Mouse (Mus musculus): ENCODE measurements around the gene Foxi1. TPM values are rescaled to one million over a fixed set of nuclear protein-coding genes. Genes with fewer than 3 reads are reported as not detected.

The Foxi1 gene
- polyA plus RNA-seq, 1 experiment from 2014 or later, result not detected

DNA sequence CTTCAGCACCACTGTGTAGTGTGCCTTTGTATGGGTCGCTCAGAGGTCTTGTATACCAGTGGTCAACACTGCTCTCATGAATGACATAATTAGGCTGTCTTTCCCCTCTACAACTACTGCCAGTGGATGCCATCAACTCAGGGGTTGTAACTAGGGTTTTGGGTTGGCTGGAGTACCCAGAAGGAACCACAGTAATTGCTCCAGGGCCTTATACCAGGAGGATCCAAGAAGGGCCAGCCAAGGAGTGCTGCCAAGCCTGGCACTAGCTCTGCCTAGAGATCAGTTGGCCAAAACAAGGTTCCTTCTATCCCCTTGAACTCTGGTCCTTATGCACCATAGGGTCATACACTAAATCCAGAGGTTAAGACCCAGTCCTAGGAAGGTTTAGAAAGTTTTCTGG is 31.5 kb downstream of the Foxi1 start:
- no peak for ATAC-seq (ENCODE audit: low FRiP score, low TSS enrichment)
- Histone ChIP-seq H3K27ac (replicated peaks) (no peak overlapping the region), H3K4me1 (replicated peaks; ENCODE audit: control insufficient read depth, insufficient read depth) (no peaks in the 10 kb centered on the region), H3K4me2 (replicated peaks; ENCODE audit: low read depth) (no peak overlapping the region), H3K9ac (ENCODE audit: low read length) (no peak overlapping the region), H3K27me3 (ENCODE audit: control insufficient read depth, insufficient read depth, low read length) (no peaks in the 10 kb centered on the region), H3K36me3 (ENCODE audit: control insufficient read depth, insufficient read depth, low read length) (no peaks in the 10 kb centered on the region), H3K9me3 (ENCODE audit: control insufficient read depth, low read length) (no peaks in the 10 kb centered on the region), H3K4me3 (ENCODE audit: low read depth, low read length) (no peak overlapping the region)
- DNase-seq (ENCODE audit: low spot score), result no peak
- TF ChIP-seq CTCF (IDR thresholded peaks at IDR 0.05; ENCODE audit: low read depth), result no peak
- no peak for TF ChIP-seq EP300 (optimal IDR thresholded peaks at IDR 0.05)
- WGBS, result 77% methylated on average over 1 of the region's 1 CpGs

DNA sequence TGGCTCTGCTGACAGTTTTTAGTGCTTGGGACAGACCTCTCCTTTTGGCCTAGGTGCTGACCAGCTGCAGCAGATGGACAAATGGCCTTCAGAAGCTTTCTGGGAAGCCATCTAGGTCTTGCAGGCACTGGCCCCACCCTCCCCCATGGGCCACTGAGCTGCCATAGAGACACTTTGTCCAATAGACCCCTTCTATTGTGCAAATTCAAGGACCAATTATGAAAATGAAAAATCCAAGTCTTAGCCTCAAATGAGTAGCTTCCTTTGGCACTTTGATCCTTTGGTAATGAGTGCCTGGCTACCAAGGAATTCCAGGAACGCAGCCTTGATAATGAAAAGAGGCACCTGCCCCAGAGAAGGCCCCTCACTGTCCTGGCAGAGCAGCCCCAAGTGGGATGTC is 36.7 kb downstream of the Foxi1 start:
- Histone ChIP-seq H3K4me1 (replicated peaks; ENCODE audit: control insufficient read depth, insufficient read depth) (no peaks in the 10 kb centered on the region), H3K27ac (replicated peaks) (no peak overlapping the region), H3K36me3 (ENCODE audit: control insufficient read depth, insufficient read depth, low read length) (no peaks in the 10 kb centered on the region), H3K4me2 (replicated peaks; ENCODE audit: low read depth) (no peak overlapping the region), H3K27me3 (ENCODE audit: control insufficient read depth, insufficient read depth, low read length) (no peaks in the 10 kb centered on the region), H3K4me3 (ENCODE audit: low read depth, low read length) (no peak overlapping the region), H3K9ac (ENCODE audit: low read length) (no peak overlapping the region), H3K9me3 (ENCODE audit: control insufficient read depth, low read length) (no peaks in the 10 kb centered on the region)
- WGBS, result 84% methylated on average over 1 of the region's 1 CpGs
- ATAC-seq (ENCODE audit: low FRiP score, low TSS enrichment) (no peak), DNase-seq (ENCODE audit: low spot score) (no peak)
- TF ChIP-seq EP300 (optimal IDR thresholded peaks at IDR 0.05) (no peak), CTCF (IDR thresholded peaks at IDR 0.05; ENCODE audit: low read depth) (no peak)

- H3K27ac ChIP-seq (replicated peaks), result no peak overlapping the region
- no peaks in the 10 kb centered on the region for H3K4me1 ChIP-seq (replicated peaks; ENCODE audit: control insufficient read depth, insufficient read depth)
- 11% methylated on average over 5 of the region's 5 CpGs for WGBS
- H3K9ac ChIP-seq (ENCODE audit: low read length), result no peak overlapping the region
- H3K9me3 ChIP-seq (ENCODE audit: control insufficient read depth, low read length), result no peaks in the 10 kb centered on the region
- H3K27me3 ChIP-seq (ENCODE audit: control insufficient read depth, insufficient read depth, low read length), result no peaks in the 10 kb centered on the region
- H3K36me3 ChIP-seq (ENCODE audit: control insufficient read depth, insufficient read depth, low read length), result no peaks in the 10 kb centered on the region
- TF ChIP-seq EP300 (optimal IDR thresholded peaks at IDR 0.05), result no peak
- TF ChIP-seq CTCF (IDR thresholded peaks at IDR 0.05; ENCODE audit: low read depth), result no peak
- H3K4me3 ChIP-seq (ENCODE audit: low read depth, low read length), result no peak overlapping the region
- H3K4me2 ChIP-seq (replicated peaks; ENCODE audit: low read depth), result no peak overlapping the region
- ATAC-seq (ENCODE audit: low FRiP score, low TSS enrichment), result peak; percentile 45; the same call in 1 of the 2 replicates
- DNase-seq (ENCODE audit: low spot score), result no peak
Observed at GRCm38 (mm10) chr11:34169464-34169894, 38.4 kb downstream of the Foxi1 start.

- 56% methylated on average over 4 of the region's 4 CpGs for WGBS
- Histone ChIP-seq H3K27me3 (ENCODE audit: control insufficient read depth, insufficient read depth, low read length) (no peaks in the 10 kb centered on the region), H3K4me1 (replicated peaks; ENCODE audit: control insufficient read depth, insufficient read depth) (no peaks in the 10 kb centered on the region), H3K36me3 (ENCODE audit: control insufficient read depth, insufficient read depth, low read length) (no peaks in the 10 kb centered on the region), H3K27ac (replicated peaks) (no peak overlapping the region), H3K4me2 (replicated peaks; ENCODE audit: low read depth) (no peak overlapping the region), H3K4me3 (ENCODE audit: low read depth, low read length) (no peak overlapping the region), H3K9ac (ENCODE audit: low read length) (no peak overlapping the region), H3K9me3 (ENCODE audit: control insufficient read depth, low read length) (no peaks in the 10 kb centered on the region)
- DNase-seq (ENCODE audit: low spot score), result no peak
- TF ChIP-seq EP300 (optimal IDR thresholded peaks at IDR 0.05) (no peak), CTCF (IDR thresholded peaks at IDR 0.05; ENCODE audit: low read depth) (no peak)
- ATAC-seq (ENCODE audit: low FRiP score, low TSS enrichment), result no peak
Observed at GRCm38 (mm10) chr11:34166392-34166791, 41.5 kb downstream of the Foxi1 start.

DNA sequence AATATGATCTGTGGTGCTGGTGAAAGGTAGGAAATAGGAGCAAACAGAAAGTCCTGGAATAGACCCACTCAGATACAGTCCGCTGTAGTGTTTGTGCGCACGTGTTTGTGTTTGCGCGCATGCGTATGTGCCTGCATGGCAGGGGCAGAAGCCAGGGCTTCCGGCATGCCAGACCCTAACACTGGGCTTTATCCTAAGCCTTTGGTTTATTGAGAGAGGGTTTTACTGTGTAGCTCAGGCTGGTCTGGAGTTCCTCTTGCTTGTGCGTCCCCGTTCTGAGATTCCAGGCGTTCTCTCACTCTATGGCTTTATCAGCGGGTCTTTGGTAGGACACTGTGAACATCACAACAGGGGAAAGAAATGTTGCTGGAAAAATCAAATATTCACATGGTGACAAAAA is 42.6 kb downstream of the Foxi1 start:
- Histone ChIP-seq H3K4me2 (replicated peaks; ENCODE audit: low read depth) (no peak overlapping the region), H3K27me3 (ENCODE audit: control insufficient read depth, insufficient read depth, low read length) (no peaks in the 10 kb centered on the region), H3K27ac (replicated peaks) (no peak overlapping the region), H3K4me1 (replicated peaks; ENCODE audit: control insufficient read depth, insufficient read depth) (no peaks in the 10 kb centered on the region), H3K9me3 (ENCODE audit: control insufficient read depth, low read length) (no peaks in the 10 kb centered on the region), H3K4me3 (ENCODE audit: low read depth, low read length) (no peak overlapping the region), H3K36me3 (ENCODE audit: control insufficient read depth, insufficient read depth, low read length) (no peaks in the 10 kb centered on the region), H3K9ac (ENCODE audit: low read length) (no peak overlapping the region)
- ATAC-seq (ENCODE audit: low FRiP score, low TSS enrichment) (no peak), DNase-seq (ENCODE audit: low spot score) (no peak)
- 84% methylated on average over 11 of the region's 11 CpGs for WGBS
- TF ChIP-seq CTCF (IDR thresholded peaks at IDR 0.05; ENCODE audit: low read depth) (no peak), EP300 (optimal IDR thresholded peaks at IDR 0.05) (no peak)

DNA sequence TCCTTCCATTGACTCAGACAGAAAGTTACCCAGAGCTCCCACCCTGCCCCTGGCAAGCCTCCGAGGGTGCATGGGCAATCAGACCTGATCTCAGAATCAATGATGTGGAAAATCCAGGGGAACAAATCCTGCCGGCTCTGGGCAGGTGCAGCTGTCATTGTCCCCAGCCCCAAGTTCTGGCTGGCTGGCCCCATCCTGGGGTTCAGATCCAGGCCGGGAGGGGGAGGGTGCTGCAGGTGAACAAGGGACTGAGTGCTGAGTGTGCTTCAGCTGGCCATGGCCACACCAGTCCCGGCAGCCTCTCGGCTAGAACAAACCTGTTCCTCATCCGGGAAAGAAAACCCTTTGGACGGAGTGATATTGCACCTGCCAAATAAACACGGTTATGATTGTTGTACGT is 49.0 kb downstream of the Foxi1 start:
- DNase-seq (ENCODE audit: low spot score), result no peak
- Histone ChIP-seq H3K27ac (replicated peaks) (no peak overlapping the region), H3K9me3 (ENCODE audit: control insufficient read depth, low read length) (no peaks in the 10 kb centered on the region), H3K9ac (ENCODE audit: low read length) (no peak overlapping the region), H3K4me3 (ENCODE audit: low read depth, low read length) (no peak overlapping the region), H3K36me3 (ENCODE audit: control insufficient read depth, insufficient read depth, low read length) (no peaks in the 10 kb centered on the region), H3K27me3 (ENCODE audit: control insufficient read depth, insufficient read depth, low read length) (no peaks in the 10 kb centered on the region), H3K4me1 (replicated peaks; ENCODE audit: control insufficient read depth, insufficient read depth) (no peaks in the 10 kb centered on the region), H3K4me2 (replicated peaks; ENCODE audit: low read depth) (no peak overlapping the region)
- no peak for TF ChIP-seq CTCF (IDR thresholded peaks at IDR 0.05; ENCODE audit: low read depth)
- no peak for TF ChIP-seq EP300 (optimal IDR thresholded peaks at IDR 0.05)
- ATAC-seq (ENCODE audit: low FRiP score, low TSS enrichment), result no peak
- 79% methylated on average over 9 of the region's 9 CpGs for WGBS

Data from stomach, postnatal 0 days (tissue).